11 mouse cellular contexts compared by ENCODE assay signal in the genomic region with DNA sequence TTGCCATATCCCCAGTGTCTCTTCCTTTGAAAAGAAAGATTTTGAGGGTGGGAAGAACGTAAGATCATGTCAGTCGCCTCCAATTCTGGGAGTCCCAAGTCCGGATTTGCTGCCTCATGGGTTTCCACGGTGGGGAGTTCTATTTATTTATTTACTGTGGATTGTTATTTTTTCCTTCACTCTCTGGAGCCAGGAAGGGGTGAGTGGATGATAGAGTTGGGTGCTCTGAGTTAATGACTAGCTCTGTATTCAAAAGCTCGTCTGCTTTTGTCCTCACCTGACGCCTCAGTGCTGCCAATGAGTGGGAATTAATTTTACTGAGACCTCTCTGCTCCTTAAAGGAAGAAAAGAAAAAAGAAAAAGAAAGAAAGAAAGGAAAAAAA.
"Had no signal": no experiment of that assay in that cellular context is flagged by ENCODE, and none has a peak within 500 bp of the region (broad histone marks: within the 10 kb centered on the region; RNA-seq: fewer than 3 reads in every experiment).

No protein-coding gene starts in this region.

- H3K9ac ChIP-seq: intestine, embryonic 15.5 days; limb, embryonic 13.5 days; liver, embryonic 14.5 days; midbrain, embryonic 15.5 days had no signal

- ATAC-seq: intestine, embryonic 15.5 days had no signal

- H3K9me3 ChIP-seq: intestine, embryonic 15.5 days; limb, embryonic 13.5 days; midbrain, embryonic 15.5 days had no signal

- H3K4me2 ChIP-seq: intestine, embryonic 15.5 days; limb, embryonic 13.5 days; midbrain, embryonic 15.5 days had no signal

- H3K27ac ChIP-seq: intestine, embryonic 15.5 days; layer of hippocampus, adult 2 months; limb, embryonic 13.5 days; liver, embryonic 14.5 days; midbrain, embryonic 15.5 days; stomach, postnatal 0 days had no signal

- H3K4me1 ChIP-seq: intestine, embryonic 15.5 days had no signal

- H3K4me3 ChIP-seq: intestine, embryonic 15.5 days; layer of hippocampus, adult 2 months; limb, embryonic 13.5 days; midbrain, embryonic 15.5 days had no signal

- H3K36me3 ChIP-seq: intestine, embryonic 15.5 days; limb, embryonic 13.5 days; midbrain, embryonic 15.5 days had no signal

- DNase-seq: left cerebral cortex, postnatal 4 days; lung, adult 18-20 months; right cerebral cortex, adult 18-20 months; right cerebral cortex, postnatal 25 days; thymus, postnatal 4 days had no signal

- H3K27me3 ChIP-seq: intestine, embryonic 15.5 days had no signal
